Mouse (Mus musculus) MEL (cell line): ENCODE data around the gene Fndc5. TPM values are rescaled to one million over a fixed set of nuclear protein-coding genes. Genes with fewer than 3 reads are reported as not detected.

ENCODE experiments used
- polyA plus RNA-seq, 2 experiments: library from polyadenylated mRNA; stranded (reverse) in 1 of 2; unstranded in 1 of 2; fragments of >175 nt in 1 of 2; fragments of >200 nt in 1 of 2; gene quantifications; 2 replicates each; pipeline versions ENCODE4 v1.2.1 to v1.2.4; 2012; ENCODE audit warnings: low replicate concordance in 2 of 2, low read depth in 1 of 2; ENCODE audit not compliant: insufficient read length in 2 of 2, insufficient read depth in 1 of 2, missing spikeins in 1 of 2
- total RNA-seq: library from RNA; depleted of rRNA; stranded (reverse); fragments of 300-350 nt; gene quantifications from 2 replicates; pipeline ENCODE4 v1.2.3, GENCODE M21; 2012; rRNA removed

Gene Fndc5
- total and polyA plus RNA-seq, 3 experiments: 15.8 to 123 (median 35.9) TPM

Other genes with a start within 250 kb of the Fndc5 start
- 0.39 and 0.42 TPM in 2 replicates for gene Azin2, start 174.6 kb upstream of the Fndc5 start, total RNA-seq
- 1 to 10 TPM in 1 of 2 experiments, not detected in 1; 2.3 TPM for gene Azin2, start 174.6 kb upstream of the Fndc5 start, polyA plus RNA-seq
- 263 and 330 TPM in 2 replicates for gene Ak2, start 145.0 kb upstream of the Fndc5 start, total RNA-seq
- gene Ak2, start 145.0 kb upstream of the Fndc5 start, polyA plus RNA-seq: 100 to 1,000 TPM in 1 of 2 experiments, not detected in 1; 366 TPM
- gene Rnf19b, start 78.7 kb upstream of the Fndc5 start, total RNA-seq: 25.5 and 26.3 TPM in 2 replicates
- gene Rnf19b, start 78.7 kb upstream of the Fndc5 start, polyA plus RNA-seq: 10 to 100 TPM in 1 of 2 experiments, not detected in 1; 30.0 TPM
- not detected in 2 replicates for gene Tmem54, start 31.5 kb upstream of the Fndc5 start, total RNA-seq
- gene Tmem54, start 31.5 kb upstream of the Fndc5 start, polyA plus RNA-seq: not detected
- 0.39 and 0.59 TPM in 2 replicates for gene Hpca, start 15.0 kb upstream of the Fndc5 start, total RNA-seq
- 1 to 10 TPM in 1 of 2 experiments, not detected in 1; 1.1 TPM for gene Hpca, start 15.0 kb upstream of the Fndc5 start, polyA plus RNA-seq
- 11.6 and 14.2 TPM in 2 replicates for gene S100pbp, start 52.7 kb downstream of the Fndc5 start, total RNA-seq
- 10 to 100 TPM in 1 of 2 experiments, not detected in 1; 28.3 TPM for gene S100pbp, start 52.7 kb downstream of the Fndc5 start, polyA plus RNA-seq
- 89.5 and 113 TPM in 2 replicates for gene Yars, start 52.8 kb downstream of the Fndc5 start, total RNA-seq
- gene Yars, start 52.8 kb downstream of the Fndc5 start, polyA plus RNA-seq: 100 to 1,000 TPM; 179 to 539 TPM
- 0.92 and 1.3 TPM in 2 replicates for gene C77080, start 124.4 kb downstream of the Fndc5 start, total RNA-seq
- 1 to 10 TPM in 1 of 2 experiments, not detected in 1; 6.9 TPM for gene C77080, start 124.4 kb downstream of the Fndc5 start, polyA plus RNA-seq
- 0.13 and 0.31 TPM in 2 replicates for gene Sync, start 150.6 kb downstream of the Fndc5 start, total RNA-seq
- under 1 TPM in 1 of 2 experiments, not detected in 1; 0.43 TPM for gene Sync, start 150.6 kb downstream of the Fndc5 start, polyA plus RNA-seq
- gene Rbbp4, start 198.4 kb downstream of the Fndc5 start, total RNA-seq: 50.9 and 53.9 TPM in 2 replicates
- 100 to 1,000 TPM in 1 of 2 experiments, not detected in 1; 127 TPM for gene Rbbp4, start 198.4 kb downstream of the Fndc5 start, polyA plus RNA-seq
- gene Zbtb8os, start 198.7 kb downstream of the Fndc5 start, total RNA-seq: 16.7 and 21.7 TPM in 2 replicates
- 10 to 100 TPM in 1 of 2 experiments, not detected in 1; 22.6 TPM for gene Zbtb8os, start 198.7 kb downstream of the Fndc5 start, polyA plus RNA-seq
- 0.85 and 0.89 TPM in 2 replicates for gene Zbtb8a, start 241.1 kb downstream of the Fndc5 start, total RNA-seq
- 1 to 10 TPM in 1 of 2 experiments, not detected in 1; 1.6 TPM for gene Zbtb8a, start 241.1 kb downstream of the Fndc5 start, polyA plus RNA-seq